Mouse (Mus musculus) CH12.LX (cell line): ENCODE measurements around the gene Glra3.

Experiments used
- CTCF ChIP-seq, 2 experiments: IDR thresholded peaks in 1 of 2; conservative IDR thresholded peaks in 1 of 2; 2 replicates each; pipeline ENCODE4 v1.5.1; 2011 to 2012; ENCODE audit warnings: low read depth in 2 of 2, low read length in 2 of 2, improper control_type of control experiment in 1 of 2, inconsistent platforms in 1 of 2, mild to moderate bottlenecking in 1 of 2, moderate library complexity in 1 of 2
- EP300 ChIP-seq: IDR thresholded peaks from 2 replicates; pipeline ENCODE4 v1.6.1; 2011; ENCODE audit warnings: low read length, improper control_type of control experiment
- POLR2A ChIP-seq: IDR thresholded peaks from 2 replicates; pipeline ENCODE4 v1.6.1; 2011; ENCODE audit warnings: low read depth, mild to moderate bottlenecking, improper control_type of control experiment, low read length

DNA sequence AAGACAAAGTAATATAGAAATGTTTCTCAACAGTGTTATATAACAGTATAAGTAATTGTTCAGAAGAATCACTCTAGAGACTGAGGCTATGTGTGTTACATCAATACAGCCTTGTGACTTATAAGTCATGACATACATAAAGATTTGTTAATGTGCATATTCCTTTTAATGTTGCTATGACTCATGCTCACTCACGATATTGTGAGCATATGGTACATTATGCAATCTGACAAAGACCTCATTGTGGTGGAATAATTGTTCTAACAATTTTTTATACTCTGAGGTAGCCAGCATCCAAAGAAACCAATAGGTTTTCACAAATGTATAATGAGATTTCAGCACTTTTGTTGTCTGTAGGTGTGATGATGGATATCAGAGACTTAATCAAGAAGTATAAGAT is 210.4 kb downstream of the Glra3 start:
- TF ChIP-seq CTCF (conservative IDR thresholded peaks at IDR 0.05 in 1 of 2, IDR thresholded peaks at IDR 0.05 in 1 of 2; ENCODE audit: low read depth in 2 of 2, low read length in 2 of 2) (no peak), EP300 (no peak), POLR2A (no peak)
